Mouse (Mus musculus) stomach, adult 2 months (tissue): ENCODE data around the gene Polr3g. TPM values are rescaled to one million over a fixed set of nuclear protein-coding genes. Genes with fewer than 3 reads are reported as not detected.

ENCODE experiments used
- polyA plus RNA-seq: library from polyadenylated mRNA; depleted of rRNA; stranded (reverse); fragments of >200 nt; gene quantifications from 2 replicates; pipeline ENCODE4 v1.2.3, GENCODE M21; 2012; rRNA removed

Gene Polr3g
- 1.4 and 4.4 TPM in 2 replicates for polyA plus RNA-seq

DNA sequence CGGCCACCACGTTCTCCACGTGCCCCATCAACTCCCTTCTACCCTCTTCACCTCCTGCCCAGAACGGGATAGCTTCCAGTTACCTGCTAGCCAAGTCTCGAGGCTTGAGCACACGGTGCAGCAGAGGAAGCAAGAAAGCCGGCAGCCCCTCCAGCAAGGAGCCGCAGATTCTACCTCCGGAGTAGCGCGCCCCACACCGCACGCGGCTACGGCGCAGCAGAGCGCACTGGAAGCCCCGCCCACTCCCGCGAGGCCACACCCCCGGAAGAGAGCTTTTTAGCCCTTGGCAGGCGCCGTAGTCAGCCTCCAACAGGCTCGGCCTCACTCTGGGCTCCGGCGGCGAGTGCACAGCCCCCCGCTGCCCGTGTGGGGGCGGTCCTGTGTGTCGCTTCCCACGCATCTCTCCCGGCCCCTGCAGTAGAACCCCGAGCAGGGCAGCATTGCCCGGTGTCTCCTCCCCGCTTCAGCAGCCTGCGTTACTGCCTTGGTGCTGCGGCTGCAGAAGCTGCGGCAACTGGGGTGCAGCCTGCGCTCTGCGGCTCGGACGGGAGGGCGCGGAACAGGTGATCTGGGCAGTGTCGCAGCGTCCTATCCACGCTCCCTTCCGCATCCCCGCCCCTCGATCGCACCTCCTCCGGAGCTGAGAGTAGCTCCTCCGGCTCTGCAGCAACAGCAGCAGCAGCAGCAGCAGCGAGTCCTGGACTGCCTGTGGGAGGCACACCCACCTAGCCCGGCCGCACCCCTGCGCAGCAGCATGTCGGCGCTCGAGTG is at the start of gene Polr3g, which contains the start of gene Mblac2:
Gene Polr3g, minus strand, starts transcription at position 239 of the 771 bp plus-strand sequence.
Gene Mblac2, plus strand, starts transcription at position 567 of the 771 bp plus-strand sequence.

DNA sequence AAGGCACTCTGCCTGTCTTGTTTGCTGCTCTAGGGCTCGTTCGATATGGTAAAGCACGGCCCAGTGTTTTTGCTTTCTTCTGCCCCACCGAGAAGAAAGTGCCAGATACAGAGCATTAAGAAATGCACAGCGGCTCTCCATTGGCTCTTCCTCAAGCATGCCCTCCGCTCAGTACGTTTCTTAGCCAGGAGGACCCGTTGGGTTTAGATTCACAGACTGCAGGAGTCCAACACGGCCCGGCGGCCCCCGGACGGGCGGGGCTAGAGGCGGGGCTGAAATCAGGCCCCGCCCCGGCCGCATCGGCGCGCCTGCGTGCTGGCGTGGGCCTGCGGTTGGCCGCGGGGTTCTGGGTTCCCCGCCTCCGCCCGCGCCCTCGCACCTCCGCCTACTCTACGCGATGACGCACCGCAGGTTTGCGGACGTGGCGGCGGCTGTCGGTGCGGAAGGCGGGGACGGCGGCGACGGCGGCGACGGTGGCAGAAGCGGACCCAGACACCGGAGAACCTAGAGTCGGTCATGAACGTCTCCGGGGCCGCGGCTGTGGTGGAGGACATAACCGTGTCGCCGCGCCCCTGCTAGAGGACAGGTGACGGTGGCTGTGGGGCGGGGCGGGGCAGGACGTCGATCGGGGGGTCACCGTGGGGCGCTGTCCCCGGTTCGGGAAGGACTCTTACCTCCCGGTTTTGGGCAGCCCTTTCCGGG is 53.3 kb downstream of the Polr3g start, which contains the start of gene Lysmd3:
Gene Lysmd3, plus strand, starts transcription at position 313 of the 702 bp plus-strand sequence.

DNA sequence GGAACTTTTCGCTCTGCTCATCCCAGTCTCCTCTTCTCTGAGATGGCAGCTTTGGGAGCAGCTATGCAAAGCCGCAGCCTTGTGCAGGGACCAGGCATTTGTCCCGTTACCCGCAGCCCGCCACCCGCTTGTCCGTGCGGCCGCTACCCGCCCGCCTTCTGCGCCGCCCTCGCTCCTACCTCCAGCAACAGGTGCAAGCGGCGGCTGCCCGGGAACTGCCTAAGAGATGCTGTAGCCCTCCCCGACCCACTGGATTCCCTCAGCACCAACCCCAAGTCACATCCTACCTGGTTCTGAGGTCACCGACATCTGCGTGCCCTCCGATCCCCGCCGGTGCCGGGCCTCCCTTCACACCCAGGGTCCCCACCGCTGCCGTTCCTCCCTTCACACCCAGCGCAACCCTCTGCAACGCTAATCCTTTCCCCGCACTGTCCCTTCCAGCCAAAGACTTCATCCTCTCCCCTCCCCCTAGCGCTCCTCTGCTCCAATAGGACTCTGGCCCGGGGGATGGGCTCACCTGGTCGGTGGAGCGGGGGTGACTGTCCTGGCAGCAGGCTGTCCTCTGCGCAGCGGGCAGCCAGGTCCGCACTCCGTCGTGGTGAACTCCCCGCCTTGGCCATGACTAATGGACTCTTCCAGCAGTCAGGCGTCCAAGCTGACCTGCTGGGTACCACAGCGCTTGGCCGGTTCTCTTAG is 77.9 kb downstream of the Polr3g start, which contains the start of gene Adgrv1:
Gene Adgrv1, minus strand, starts transcription at position 435 of the 696 bp plus-strand sequence.

Other genes with a start within 250 kb of the Polr3g start
- 0.43 and 0.63 TPM in 2 replicates for gene Adgrv1, start 77.9 kb downstream of the Polr3g start, polyA plus RNA-seq
- gene Lysmd3, start 53.4 kb downstream of the Polr3g start, polyA plus RNA-seq = 0.74 and 1.2 TPM in 2 replicates
- 0.75 and 0.89 TPM in 2 replicates for gene Mblac2, start 328 bp upstream of the Polr3g start, polyA plus RNA-seq
- gene Cetn3, start 72.1 kb upstream of the Polr3g start, polyA plus RNA-seq = 0.09 and 0.17 TPM in 2 replicates